Mouse (Mus musculus) kidney, postnatal 36 days (tissue): ENCODE data around the gene Picalm.
A peak's percentile ranks its signal among the peaks of the same experiment; 100 is the strongest.

Experiments
- DNase-seq, 2 experiments: peaks; one replicate each; pipeline ENCODE4 v3.0.0; 2021 to 2022; ENCODE audit warnings: mixed read lengths in 2 of 2

Picalm gene

GRCm38 (mm10) chr7:90129732-90130392 is at the start of gene Picalm:
TSS of gene Picalm (plus strand) at chr7:90130213.
- DNase-seq = peak; percentile 98 to 99

GRCm38 (mm10) chr7:90083799-90084198 is 46.2 kb upstream of the Picalm start:
- no peak for DNase-seq

GRCm38 (mm10) chr7:90084531-90084930 is 45.5 kb upstream of the Picalm start:
- no peak for DNase-seq

- no peak for DNase-seq
These were observed 44.3 kb upstream of the Picalm start for GRCm38 (mm10) chr7:90085713-90086112.

- no peak for DNase-seq
These were observed 43.2 kb upstream of the Picalm start for GRCm38 (mm10) chr7:90086821-90087220.

- DNase-seq = no peak
These were observed 39.0 kb upstream of the Picalm start for GRCm38 (mm10) chr7:90090996-90091395.

- peak; percentile 42 to 53 for DNase-seq
These were observed 38.3 kb upstream of the Picalm start for GRCm38 (mm10) chr7:90091756-90092155.

- peak; percentile 19 to 54 for DNase-seq
These were observed 37.3 kb upstream of the Picalm start for GRCm38 (mm10) chr7:90092452-90093450.

- DNase-seq = no peak
These were observed 34.9 kb upstream of the Picalm start for GRCm38 (mm10) chr7:90095097-90095496.

GRCm38 (mm10) chr7:90095766-90096372 is 34.1 kb upstream of the Picalm start:
- peak; percentile 25 to 45 for DNase-seq

- DNase-seq = no peak
These were observed 33.4 kb upstream of the Picalm start for GRCm38 (mm10) chr7:90096609-90097008.

GRCm38 (mm10) chr7:90098253-90098652 is 31.8 kb upstream of the Picalm start:
- DNase-seq = no peak

- no peak for DNase-seq
These were observed 30.8 kb upstream of the Picalm start for GRCm38 (mm10) chr7:90099248-90099647.

GRCm38 (mm10) chr7:90100614-90101160 is 29.3 kb upstream of the Picalm start:
- DNase-seq = peak; percentile 37 to 38

- DNase-seq = no peak
These were observed 13.9 kb upstream of the Picalm start for GRCm38 (mm10) chr7:90116100-90116499.

- no peak for DNase-seq
These were observed 9.9 kb upstream of the Picalm start for GRCm38 (mm10) chr7:90120106-90120505.

GRCm38 (mm10) chr7:90124991-90125390 is 5.0 kb upstream of the Picalm start:
- no peak for DNase-seq

GRCm38 (mm10) chr7:90128631-90129200 is 1.3 kb upstream of the Picalm start:
- no peak for DNase-seq

GRCm38 (mm10) chr7:90129271-90129731 is 712 bp upstream of the Picalm start:
- DNase-seq = peak; percentile 47 to 73

GRCm38 (mm10) chr7:90130501-90131375 is 725 bp downstream of the Picalm start:
- DNase-seq = peak in 1 of 2 experiments; percentile 38

GRCm38 (mm10) chr7:90131376-90131651 is 1.3 kb downstream of the Picalm start:
- DNase-seq = no peak

GRCm38 (mm10) chr7:90131831-90132241 is 1.8 kb downstream of the Picalm start:
- peak; percentile 64 to 84 for DNase-seq
